Mouse (Mus musculus): ENCODE measurements around the gene Ppp2r1b.
"Not testable (repeated sequence)": the region's sequence is repeated elsewhere in the genome, so short reads cannot be mapped to it uniquely, and the experiment has no call there.

Ppp2r1b gene
- long read RNA-seq, experiment 1, transcript Ppp2r1b-202 (15 exons, 3,430 nt), result major isoform, 11 of 13 reads
- long read RNA-seq, experiment 1, partial matches to known transcripts, result 1 of 13 reads
- long read RNA-seq, experiment 1, other reads (novel, unspliced or antisense), result 1 of 13 reads
- long read RNA-seq, experiment 2, transcript Ppp2r1b-202 (15 exons, 3,430 nt), result major isoform, 13 of 19 reads
- long read RNA-seq, experiment 2, partial matches to known transcripts, result 0 of 19 reads
- long read RNA-seq, experiment 2, other reads (novel, unspliced or antisense), result 6 of 19 reads

- intact Hi-C loops (cut with DNase I), result no loop called here
Observed at GRCm38 (mm10) chr9:50845081-50845480, at the start of gene Ppp2r1b. Gene Ppp2r1b (plus strand): TSS chr9:50845301.

GRCm38 (mm10) chr9:50796776-50797175, 48.3 kb upstream of the Ppp2r1b start:
- intact Hi-C loops (cut with DNase I), result no loop called here

GRCm38 (mm10) chr9:50797641-50798040, 47.5 kb upstream of the Ppp2r1b start:
- intact Hi-C loops (cut with DNase I), result no loop called here

GRCm38 (mm10) chr9:50798368-50798767, 46.7 kb upstream of the Ppp2r1b start:
- intact Hi-C loops (cut with DNase I), result no loop called here

- intact Hi-C loops (cut with DNase I), result no loop called here
Observed at GRCm38 (mm10) chr9:50800985-50801384, 44.1 kb upstream of the Ppp2r1b start.

GRCm38 (mm10) chr9:50803055-50803671, 41.9 kb upstream of the Ppp2r1b start:
- intact Hi-C loops (cut with DNase I), result no loop called here

- intact Hi-C loops (cut with DNase I), result no loop called here
Observed at GRCm38 (mm10) chr9:50808471-50808870, 36.6 kb upstream of the Ppp2r1b start.

- intact Hi-C loops (cut with DNase I), result no loop called here
Observed at GRCm38 (mm10) chr9:50809146-50809545, 36.0 kb upstream of the Ppp2r1b start.

- intact Hi-C loops (cut with DNase I), result no loop called here
Observed at GRCm38 (mm10) chr9:50811187-50811586, 33.9 kb upstream of the Ppp2r1b start.

GRCm38 (mm10) chr9:50811746-50812145, 33.4 kb upstream of the Ppp2r1b start:
- intact Hi-C loops (cut with DNase I), result no loop called here

GRCm38 (mm10) chr9:50813796-50814195, 31.3 kb upstream of the Ppp2r1b start:
- intact Hi-C loops (cut with DNase I), result no loop called here

- intact Hi-C loops (cut with DNase I), result no loop called here
Observed at GRCm38 (mm10) chr9:50815666-50816065, 29.4 kb upstream of the Ppp2r1b start.

- intact Hi-C loops (cut with DNase I), result no loop called here
Observed at GRCm38 (mm10) chr9:50816512-50816911, 28.6 kb upstream of the Ppp2r1b start.

GRCm38 (mm10) chr9:50818050-50818449, 27.1 kb upstream of the Ppp2r1b start:
- intact Hi-C loops (cut with DNase I), result no loop called here

- intact Hi-C loops (cut with DNase I), result no loop called here
Observed at GRCm38 (mm10) chr9:50819716-50820115, 25.4 kb upstream of the Ppp2r1b start.

- intact Hi-C loops (cut with DNase I), result no loop called here
Observed at GRCm38 (mm10) chr9:50821651-50822050, 23.4 kb upstream of the Ppp2r1b start.

- intact Hi-C loops (cut with DNase I), result no loop called here
Observed at GRCm38 (mm10) chr9:50822216-50822615, 22.9 kb upstream of the Ppp2r1b start.

GRCm38 (mm10) chr9:50823779-50824453, 21.2 kb upstream of the Ppp2r1b start:
- intact Hi-C loops (cut with DNase I), result no loop called here

GRCm38 (mm10) chr9:50831514-50831913, 13.6 kb upstream of the Ppp2r1b start:
- intact Hi-C loops (cut with DNase I), result no loop called here

- intact Hi-C loops (cut with DNase I), result no loop called here
Observed at GRCm38 (mm10) chr9:50832162-50832561, 12.9 kb upstream of the Ppp2r1b start.

- intact Hi-C loops (cut with DNase I), result not testable (repeated sequence)
Observed at GRCm38 (mm10) chr9:50832582-50832981, 12.5 kb upstream of the Ppp2r1b start.

GRCm38 (mm10) chr9:50833786-50834185, 11.3 kb upstream of the Ppp2r1b start:
- intact Hi-C loops (cut with DNase I), result no loop called here
